Comparison of ENCODE assay signal across 1 mouse cellular context in the genomic region with DNA sequence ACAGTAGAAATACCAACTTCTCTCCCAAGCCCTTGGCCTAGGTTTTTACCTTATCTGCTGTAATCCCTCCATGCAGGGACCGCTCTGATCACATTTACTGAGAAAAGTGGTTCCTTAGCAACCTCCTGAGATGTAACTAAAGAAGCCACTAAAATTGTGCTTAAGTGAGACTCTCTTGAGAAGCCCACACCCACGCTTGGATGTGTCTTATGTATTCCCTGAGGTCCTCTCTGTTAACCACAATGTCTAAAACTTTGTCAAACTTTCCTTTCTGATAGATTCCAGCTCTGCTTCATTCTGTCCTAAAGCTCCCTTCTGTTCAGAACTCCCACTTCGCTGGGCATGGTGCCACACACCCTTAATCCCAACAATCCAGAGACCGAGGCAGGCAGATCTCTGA.
TF ChIP-seq lines count a peak whose summit lies in the region.

No protein-coding gene starts in this region.

TF ChIP-seq in CH12.LX, 34 proteins besides CTCF, POLR2A, EP300 and RAD21 (continued from another document):
- no peak for TF ChIP-seq UBTF (IDR thresholded peaks at IDR 0.05; ENCODE audit: low read depth, low read length)
- no peak for TF ChIP-seq SIN3A (IDR thresholded peaks at IDR 0.05; ENCODE audit: low read length)
- TF ChIP-seq NRF1 (IDR thresholded peaks at IDR 0.05; ENCODE audit: low read depth, low read length) = no peak
- TF ChIP-seq HCFC1 (IDR thresholded peaks at IDR 0.05; ENCODE audit: low read depth, low read length) = no peak
- no peak for TF ChIP-seq JUN (IDR thresholded peaks at IDR 0.05; ENCODE audit: insufficient read depth, low read depth, low read length)
- no peak for TF ChIP-seq BHLHE40 (IDR thresholded peaks at IDR 0.05; ENCODE audit: low read depth, low read length)
- no peak for TF ChIP-seq RCOR1 (conservative IDR thresholded peaks at IDR 0.05; ENCODE audit: low read depth, low read length)
- TF ChIP-seq MXI1 (IDR thresholded peaks at IDR 0.05; ENCODE audit: low read depth, low read length) = no peak
- no peak for TF ChIP-seq ZNF384 (IDR thresholded peaks at IDR 0.05; ENCODE audit: low read depth, low read length)
- TF ChIP-seq TCF12 (IDR thresholded peaks at IDR 0.05; ENCODE audit: low read depth, low read length) = no peak
- TF ChIP-seq MYC (IDR thresholded peaks at IDR 0.05; ENCODE audit: low read depth, low read length) = no peak
- TF ChIP-seq USF2 (conservative IDR thresholded peaks at IDR 0.05; ENCODE audit: low read depth, low read length) = no peak
